9 mouse cellular contexts compared by ENCODE assay signal in genomic region chr10:130280066-130280465, GRCm38 (mm10). TPM values are rescaled to one million over a fixed set of nuclear protein-coding genes. Genes with fewer than 3 reads are reported as not detected.
DNase-seq lines count a peak whose midpoint lies in the region; ATAC-seq and TF ChIP-seq lines count a peak whose summit lies in the region.
"Had no signal": no experiment of that assay in that cellular context is flagged by ENCODE, and none has a peak within 500 bp of the region (broad histone marks: within the 10 kb centered on the region; RNA-seq: fewer than 3 reads in every experiment).

Neurod4 (minus strand) TSS chr10:130280240.

- peaks cover 4% of the 10 kb centered on the region for H3K4me1 ChIP-seq in forebrain, embryonic 16.5 days (replicated peaks; ENCODE audit: control insufficient read depth, insufficient read depth, low read length)
- no peaks in the 10 kb centered on the region for H3K4me1 ChIP-seq in limb, embryonic 11.5 days (ENCODE audit: control insufficient read depth, insufficient read depth, low read length)
- H3K4me1 ChIP-seq in neural tube, embryonic 11.5 days (ENCODE audit: control insufficient read depth, insufficient read depth, low read length): 0 out of 2 replicates have a peak, but pooled peaks cover 7% of the 10 kb centered on the region
- H3K4me1 ChIP-seq in thymus, adult 2 months (replicated peaks; ENCODE audit: control insufficient read depth, insufficient read depth, low read length): no peaks in the 10 kb centered on the region

- 1% methylated on average over 7 of the region's 7 CpGs for WGBS in forebrain, embryonic 16.5 days
- 0% methylated on average over 7 of the region's 7 CpGs for WGBS in limb, embryonic 11.5 days
- 1% methylated on average over 7 of the region's 7 CpGs for WGBS in neural tube, embryonic 11.5 days
- 4% methylated on average over 7 of the region's 7 CpGs for WGBS in thymus, adult 2 months

- H3K27me3 ChIP-seq in forebrain, embryonic 16.5 days (replicated peaks; ENCODE audit: control insufficient read depth, insufficient read depth, low read length): no peaks in the 10 kb centered on the region
- no peaks in the 10 kb centered on the region for H3K27me3 ChIP-seq in limb, embryonic 11.5 days (ENCODE audit: control insufficient read depth, insufficient read depth, low read length)
- no peaks in the 10 kb centered on the region for H3K27me3 ChIP-seq in neural tube, embryonic 11.5 days (ENCODE audit: control insufficient read depth, insufficient read depth, low read length)
- H3K27me3 ChIP-seq in thymus, adult 2 months (ENCODE audit: control insufficient read depth, insufficient read depth, low read length): no peaks in the 10 kb centered on the region

- peak; percentile 44; the same call in 1 of the 2 replicates for ATAC-seq in forebrain, embryonic 16.5 days
- peak; percentile 91 for ATAC-seq in limb, embryonic 11.5 days (ENCODE audit: insufficient number of reproducible peaks, low FRiP score, low TSS enrichment, low read depth)
- peak; percentile 38; the same call in 1 of the 2 replicates for ATAC-seq in neural tube, embryonic 11.5 days (ENCODE audit: insufficient read depth, low FRiP score, low TSS enrichment)

- H3K9me3 ChIP-seq in forebrain, embryonic 16.5 days (ENCODE audit: control insufficient read depth, low read length): no peaks in the 10 kb centered on the region
- no peaks in the 10 kb centered on the region for H3K9me3 ChIP-seq in limb, embryonic 11.5 days (ENCODE audit: control insufficient read depth, low read length)
- H3K9me3 ChIP-seq in neural tube, embryonic 11.5 days (ENCODE audit: control insufficient read depth, low read length): no peaks in the 10 kb centered on the region

- DNase-seq in gastrocnemius, postnatal 10 days: peak; percentile 27
- DNase-seq in gastrocnemius, adult 18-20 months (ENCODE audit: low spot score): no peak
- DNase-seq in ZHBTc4 (ENCODE audit: low read depth, low spot score): peak; percentile 83
- peak; percentile 77 for DNase-seq in limb, embryonic 11.5 days (ENCODE audit: low spot score)
- peak; percentile 69 for DNase-seq in neural tube, embryonic 11.5 days (ENCODE audit: low spot score)
- no peak for DNase-seq in thymus, adult 2 months
- no peak for DNase-seq in thymus, adult 18-20 months

- H3K4me3 ChIP-seq in forebrain, embryonic 16.5 days (replicated peaks; ENCODE audit: low read length): peak within 1 kb of the TSS; percentile 3; the same call in 1 of the 2 replicates
- H3K4me3 ChIP-seq in limb, embryonic 11.5 days (ENCODE audit: low read depth, low read length): no peak within 1 kb of the TSS
- H3K4me3 ChIP-seq in neural tube, embryonic 11.5 days (ENCODE audit: low read depth, low read length): peak within 1 kb of the TSS; percentile 24
- H3K4me3 ChIP-seq in thymus, adult 2 months (ENCODE audit: control insufficient read depth, insufficient read depth, low read length): no peak within 1 kb of the TSS

- TF ChIP-seq POLR2A in thymus, adult 2 months (IDR thresholded peaks at IDR 0.05; ENCODE audit: control insufficient read depth, extremely low read depth, insufficient read depth, low read length, poor library complexity): no peak

- H3K36me3 ChIP-seq in forebrain, embryonic 16.5 days (ENCODE audit: control insufficient read depth, insufficient read depth): no peaks in the 10 kb centered on the region
- no peaks in the 10 kb centered on the region for H3K36me3 ChIP-seq in limb, embryonic 11.5 days (ENCODE audit: control insufficient read depth, insufficient read depth, low read length)
- H3K36me3 ChIP-seq in neural tube, embryonic 11.5 days (ENCODE audit: control insufficient read depth, insufficient read depth, low read length): no peaks in the 10 kb centered on the region
- no peaks in the 10 kb centered on the region for H3K36me3 ChIP-seq in thymus, adult 2 months (ENCODE audit: control insufficient read depth, insufficient read depth, low read length)

- peak within 1 kb of the TSS; percentile 17 for H3K4me2 ChIP-seq in forebrain, embryonic 16.5 days (ENCODE audit: low read length)
- H3K4me2 ChIP-seq in limb, embryonic 11.5 days (ENCODE audit: low read depth, severe bottlenecking): no peak within 1 kb of the TSS
- peak within 1 kb of the TSS; percentile 34 for H3K4me2 ChIP-seq in neural tube, embryonic 11.5 days (ENCODE audit: low read depth)

- H3K27ac ChIP-seq in forebrain, embryonic 16.5 days (ENCODE audit: low read length): no peak within 1 kb of the TSS
- H3K27ac ChIP-seq in limb, embryonic 11.5 days (replicated peaks; ENCODE audit: low read depth, low read length): no peak within 1 kb of the TSS
- no peak within 1 kb of the TSS for H3K27ac ChIP-seq in neural tube, embryonic 11.5 days (ENCODE audit: low read depth, low read length)
- no peak within 1 kb of the TSS for H3K27ac ChIP-seq in thymus, adult 2 months (ENCODE audit: control insufficient read depth, insufficient read depth, low read length)

- no peak within 1 kb of the TSS for H3K9ac ChIP-seq in forebrain, embryonic 16.5 days (replicated peaks; ENCODE audit: low read depth, low read length)
- no peak within 1 kb of the TSS for H3K9ac ChIP-seq in limb, embryonic 11.5 days (ENCODE audit: low read length)
- peak within 1 kb of the TSS; percentile 29; the same call in 1 of the 2 replicates for H3K9ac ChIP-seq in neural tube, embryonic 11.5 days (ENCODE audit: low read length)

- TF ChIP-seq CTCF in thymus, adult 2 months (IDR thresholded peaks at IDR 0.05; ENCODE audit: borderline replicate concordance, control insufficient read depth, extremely low read depth, insufficient read depth, low read length, poor library complexity): no peak

RNA-seq across cellular contexts. Expression of gene Neurod4, which starts in this region (rescaled TPM):
- total RNA-seq in gastrocnemius, postnatal 10 days (2021): not detected
- not detected for total RNA-seq in gastrocnemius, adult 18-20 months (2021)
- polyA plus RNA-seq in forebrain, embryonic 16.5 days (2015; fragmentation: Nextera tagmentation; extraction: Ambion mirVana): 4.2 and 5.4 TPM in 2 replicates
- not detected in 2 replicates for polyA plus RNA-seq in limb, embryonic 11.5 days (2014; fragmentation: Nextera tagmentation; extraction: Ambion mirVana)
- 52.7 and 59.2 TPM in 2 replicates for polyA plus RNA-seq in neural tube, embryonic 11.5 days (2014; fragmentation: Nextera tagmentation; extraction: Ambion mirVana)
- 0.05 TPM in 1 of 2 replicates, not detected in the other for polyA plus RNA-seq in thymus, adult 2 months (2012; rRNA removed)
- polyA plus RNA-seq: large intestine, adult 2 months had no signal

Comparison
In these comparisons a context has a peak if more than half of its experiments do, and no peak if none do; other contexts are left out.
1. Peak in DNase-seq in gastrocnemius, postnatal 10 days; RNA of the gene not detected or under 1 TPM.
2. Peak in DNase-seq and ATAC-seq in limb, embryonic 11.5 days; RNA of the gene not detected or under 1 TPM.
3. DNase-seq: peak in ZHBTc4 (single experiment) and neural tube, embryonic 11.5 days (single experiment); none in gastrocnemius, adult 18-20 months (single experiment), thymus, adult 2 months (single experiment) and thymus, adult 18-20 months (0 of 2).
4. ATAC-seq: peak in every context shown above with its lines; median percentile 91 in limb, embryonic 11.5 days; 44 in forebrain, embryonic 16.5 days; 38 in neural tube, embryonic 11.5 days.
5. H3K4me3 ChIP-seq: peak in forebrain, embryonic 16.5 days (single experiment) and neural tube, embryonic 11.5 days (single experiment); none in limb, embryonic 11.5 days (single experiment) and thymus, adult 2 months (single experiment).